Mouse (Mus musculus): ENCODE data around the gene Cdc42bpg.

Cdc42bpg gene

DNA sequence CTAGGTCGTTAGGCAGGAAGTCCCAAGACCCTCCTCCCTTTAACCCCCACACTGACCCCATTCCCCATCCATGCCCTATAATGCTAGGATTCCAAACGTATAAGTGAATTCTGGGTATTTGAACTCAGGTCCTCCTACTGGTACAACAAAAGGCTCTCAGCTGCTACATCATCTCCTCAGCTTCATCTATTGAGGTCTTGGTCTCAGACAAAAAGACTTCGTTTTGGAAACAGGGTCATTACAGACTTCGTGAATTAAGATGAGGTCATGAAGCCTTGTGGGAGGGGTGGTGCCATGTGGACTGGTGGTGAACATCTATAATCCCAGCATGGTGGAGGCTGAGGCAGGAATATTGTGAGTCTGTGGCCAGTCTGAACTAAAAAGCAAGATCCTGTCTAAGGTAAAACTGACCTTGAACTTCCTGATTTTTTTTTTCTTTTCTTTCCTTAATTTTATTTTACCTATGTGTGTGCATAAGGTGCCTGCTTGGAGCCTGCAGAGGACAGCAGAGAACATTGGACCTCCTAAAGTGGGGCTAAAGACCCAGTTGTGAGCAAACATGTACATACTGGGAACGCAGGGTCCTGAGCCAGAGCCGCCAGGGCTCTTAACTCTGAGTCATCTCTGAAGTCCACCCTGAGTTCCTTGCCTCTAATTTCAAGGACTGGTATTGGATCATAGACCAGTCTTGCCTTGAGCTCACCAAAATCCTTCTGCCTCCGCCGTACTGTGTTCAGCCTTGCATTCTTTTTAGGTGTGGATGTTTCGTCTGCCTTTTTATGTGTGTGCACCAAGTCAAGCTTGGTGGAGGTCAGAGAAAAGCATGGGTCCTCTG lies 27.7 kb downstream of the Cdc42bpg start:
- DNase-seq: no peak

DNA sequence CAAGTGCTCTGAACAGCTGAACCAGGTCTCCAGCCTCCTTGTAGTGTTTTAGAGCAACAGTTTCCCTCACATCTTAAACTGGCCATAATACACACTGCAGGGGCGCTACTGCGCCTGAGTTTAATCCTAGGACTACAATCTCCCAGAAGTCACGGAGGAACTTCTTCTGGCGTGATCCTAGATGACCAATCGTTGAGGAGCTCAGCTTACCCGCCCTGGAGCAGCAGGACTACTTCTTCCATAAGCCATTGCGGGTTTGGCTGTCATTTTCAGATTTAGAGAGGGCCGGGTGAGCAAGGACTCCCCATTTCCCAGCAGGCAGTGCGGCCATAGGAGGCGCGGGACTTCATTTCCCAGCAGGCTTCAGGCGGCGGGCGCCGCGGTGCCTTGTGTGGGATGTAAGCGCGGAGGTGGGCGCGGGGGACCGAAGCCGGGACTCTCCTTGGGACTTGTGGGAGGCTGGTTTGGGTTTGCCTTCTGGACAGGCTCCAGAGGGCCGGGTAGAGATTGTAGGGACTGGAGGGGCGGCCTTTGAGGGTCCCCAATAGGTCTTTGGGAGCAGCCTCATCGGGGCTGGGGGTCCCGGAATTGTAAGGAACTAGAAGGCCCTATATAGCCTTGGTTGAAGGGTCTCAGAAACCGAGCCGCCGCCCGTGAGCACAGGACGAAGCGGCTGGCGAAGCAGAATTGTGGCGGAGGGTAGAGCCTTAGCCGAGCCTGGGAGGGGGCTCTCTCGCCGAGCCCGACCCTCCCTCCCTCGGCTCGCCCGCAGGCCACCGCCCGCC lies 28.6 kb downstream of the Cdc42bpg start, which contains the start of gene Men1:
Gene Men1 (plus strand): TSS at position 307 of the 785 bp plus-strand sequence.
- peak; percentile 99 for DNase-seq

- DNase-seq: no peak
These were observed 29.2 kb downstream of the Cdc42bpg start for GRCm38 (mm10) chr19:6335458-6335827.

GRCm38 (mm10) chr19:6336920-6337319 lies 30.7 kb downstream of the Cdc42bpg start:
- DNase-seq: no peak

- no peak for DNase-seq
These were observed 31.9 kb downstream of the Cdc42bpg start for GRCm38 (mm10) chr19:6338171-6338570.

GRCm38 (mm10) chr19:6338716-6339115 lies 32.5 kb downstream of the Cdc42bpg start:
- no peak for DNase-seq

- no peak for DNase-seq
These were observed 32.9 kb downstream of the Cdc42bpg start for GRCm38 (mm10) chr19:6339191-6339590.

DNA sequence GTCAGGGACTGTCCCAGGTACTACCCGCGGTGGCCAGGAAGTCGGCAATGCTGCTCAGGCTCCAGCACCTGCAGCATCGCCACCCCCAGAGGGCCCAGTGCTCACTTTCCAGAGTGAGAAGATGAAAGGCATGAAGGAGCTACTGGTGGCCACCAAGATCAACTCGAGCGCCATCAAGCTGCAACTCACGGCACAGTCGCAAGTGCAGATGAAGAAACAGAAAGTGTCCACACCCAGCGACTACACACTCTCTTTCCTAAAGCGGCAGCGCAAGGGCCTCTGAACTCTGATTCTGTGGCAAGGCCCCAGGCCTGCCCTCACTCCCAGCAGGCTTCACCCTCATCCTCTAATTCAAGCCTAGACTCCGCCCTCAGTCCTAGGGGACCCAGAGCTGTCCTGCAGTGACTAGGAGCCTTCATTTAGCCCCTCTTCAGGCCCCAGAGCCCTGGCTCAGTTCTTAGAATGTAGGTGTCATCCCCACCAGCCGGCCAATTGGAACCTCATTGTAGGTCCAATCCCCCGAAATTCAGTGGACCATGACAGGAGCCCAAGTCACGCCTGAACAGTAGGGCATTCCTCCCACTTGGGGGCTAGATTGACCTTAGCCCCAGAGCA lies 33.7 kb downstream of the Cdc42bpg start:
- DNase-seq: no peak

- DNase-seq: peak; percentile 86
These were observed 34.5 kb downstream of the Cdc42bpg start, which contains the start of gene Map4k2 for GRCm38 (mm10) chr19:6340524-6341452. Map4k2 (plus strand) TSS chr19:6341135.

- DNase-seq: no peak
These were observed 35.3 kb downstream of the Cdc42bpg start for GRCm38 (mm10) chr19:6341453-6342077.

- no peak for DNase-seq
These were observed 36.1 kb downstream of the Cdc42bpg start for GRCm38 (mm10) chr19:6342276-6342933.

- no peak for DNase-seq
These were observed 37.0 kb downstream of the Cdc42bpg start for GRCm38 (mm10) chr19:6343066-6343925.

- DNase-seq: no peak
These were observed 37.7 kb downstream of the Cdc42bpg start for GRCm38 (mm10) chr19:6343996-6344395.

- no peak for DNase-seq
These were observed 39.8 kb downstream of the Cdc42bpg start for GRCm38 (mm10) chr19:6346023-6346422.

DNA sequence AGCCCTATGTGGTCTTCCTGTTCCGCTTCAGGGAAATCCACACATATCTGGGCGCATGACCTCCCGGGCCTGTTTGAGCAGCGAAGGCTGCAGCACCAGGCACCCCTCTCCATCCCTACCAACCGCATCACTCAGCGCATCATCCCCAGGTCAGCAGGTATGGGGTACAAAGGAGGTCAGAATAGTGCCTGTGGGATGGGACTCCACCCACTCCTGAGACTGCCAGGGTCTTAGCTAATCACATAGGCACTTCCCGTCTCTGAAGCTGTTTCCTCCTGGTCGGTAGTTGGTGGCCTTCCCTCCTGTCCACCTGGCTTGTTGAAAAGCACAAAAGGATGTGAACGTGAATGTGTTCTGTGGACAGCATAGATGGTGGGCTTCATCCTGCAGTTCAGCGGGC lies 40.4 kb downstream of the Cdc42bpg start:
- DNase-seq: no peak

GRCm38 (mm10) chr19:6347615-6348014 lies 41.4 kb downstream of the Cdc42bpg start:
- DNase-seq: no peak

GRCm38 (mm10) chr19:6348717-6349116 lies 42.5 kb downstream of the Cdc42bpg start:
- DNase-seq: no peak

GRCm38 (mm10) chr19:6349215-6349983 lies 43.1 kb downstream of the Cdc42bpg start:
- no peak for DNase-seq

GRCm38 (mm10) chr19:6351431-6352106 lies 45.3 kb downstream of the Cdc42bpg start:
- no peak for DNase-seq
